Mouse (Mus musculus) liver, postnatal 0 days (tissue): ENCODE measurements around the gene Rack1.

ENCODE experiments used
- CTCF ChIP-seq: sonication (generic); IDR thresholded peaks from 2 replicates; pipeline ENCODE4 v1.5.1; 2016; ENCODE audit warnings: antibody characterized with exemption, low read depth
- EP300 ChIP-seq: IDR thresholded peaks from 2 replicates; pipeline ENCODE4 v1.6.1; 2016; ENCODE audit warnings: antibody characterized with exemption, low read depth, mild to moderate bottlenecking

DNA sequence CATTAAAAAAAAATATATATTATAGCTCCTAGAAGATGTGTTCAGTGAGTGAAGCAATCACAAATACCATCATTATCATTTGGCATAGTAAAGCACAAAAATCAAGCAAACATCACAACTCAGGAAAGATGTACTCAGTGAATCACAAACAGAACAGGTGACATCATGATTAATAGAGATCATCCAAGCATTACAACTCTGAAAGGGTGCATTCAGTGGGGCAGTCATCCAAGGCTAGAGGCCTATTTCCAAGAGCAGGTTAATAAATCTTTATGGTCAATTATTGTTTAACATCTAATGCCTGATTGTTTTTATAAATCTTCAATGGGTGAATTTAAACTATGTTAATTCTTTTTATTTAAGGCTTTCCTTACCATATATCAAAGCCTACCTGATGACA lies 40.7 kb downstream of the Rack1 start:
- TF ChIP-seq EP300 (no peak), CTCF (no peak)
